Mouse (Mus musculus) megakaryocyte, embryonic 14.5 days (primary cell): ENCODE data around the gene Nova2.

Experiments used
- FLI1 ChIP-seq: IDR thresholded peaks from 2 replicates; pipeline ENCODE4 v1.6.1; 2012; ENCODE audit warnings: low read length, inconsistent platforms, mixed read lengths
- GATA1 ChIP-seq: IDR thresholded peaks from 3 replicates; pipeline ENCODE4 v1.6.1; 2012; ENCODE audit warnings: mixed read lengths, low read length, inconsistent platforms, borderline replicate concordance

GRCm38 (mm10) chr7:18926911-18927310 lies 1.2 kb downstream of the Nova2 start:
- TF ChIP-seq FLI1 (no peak), GATA1 (no peak)
